Mouse (Mus musculus) liver, postnatal 0 days (tissue): ENCODE measurements around the gene Ptpn5. TPM values are rescaled to one million over a fixed set of nuclear protein-coding genes. Genes with fewer than 3 reads are reported as not detected.

Source experiments
- ATAC-seq: fragments of 200-750 bp; cut with Nextera tagmentation; 2 replicates; pipeline ENCODE4 v1.8.0; 2017; ENCODE audit warnings: mild to moderate bottlenecking, moderate library complexity
- DNase-seq: peaks from one replicate; pipeline ENCODE4 v3.0.0-alpha.2; 2016
- H3K27ac ChIP-seq: fragments of 300-500 bp; sonication (generic); 2 replicates; pipeline ENCODE4 v1.5.1; 2014; ENCODE audit warnings: antibody characterized with exemption, moderate library complexity, mild to moderate bottlenecking, low read depth
- H3K27me3 ChIP-seq: fragments of 300-500 bp; sonication (generic); 2 replicates; pipeline ENCODE4 v1.6.1; 2014; ENCODE audit warnings: low read length, control low read depth, mixed read lengths; ENCODE audit not compliant: insufficient read depth
- H3K36me3 ChIP-seq: fragments of 300-500 bp; sonication (generic); replicated peaks from 2 replicates; pipeline ENCODE4 v1.6.1; 2014; ENCODE audit warnings: mild to moderate bottlenecking, control low read depth, low read length, moderate library complexity, mixed read lengths; ENCODE audit not compliant: insufficient read depth
- H3K4me1 ChIP-seq: fragments of 300-500 bp; sonication (generic); 2 replicates; pipeline ENCODE4 v1.6.1; 2014; ENCODE audit warnings: antibody characterized with exemption, mild to moderate bottlenecking, control low read depth; ENCODE audit not compliant: insufficient read depth
- H3K4me2 ChIP-seq: fragments of 300-500 bp; sonication (generic); 2 replicates; pipeline ENCODE4 v1.6.1; 2014; ENCODE audit warnings: low read depth, mild to moderate bottlenecking, low read length, moderate library complexity, mixed read lengths
- H3K4me3 ChIP-seq: fragments of 300-500 bp; sonication (generic); 2 replicates; pipeline ENCODE4 v1.5.1; 2014; ENCODE audit warnings: low read depth, low read length
- H3K9ac ChIP-seq: fragments of 300-500 bp; sonication (generic); replicated peaks from 2 replicates; pipeline ENCODE4 v1.6.1; 2014; ENCODE audit warnings: mild to moderate bottlenecking, moderate library complexity
- H3K9me3 ChIP-seq: fragments of 300-500 bp; sonication (generic); 2 replicates; pipeline ENCODE4 v1.6.1; 2016; ENCODE audit warnings: mild to moderate bottlenecking, control low read depth, low read length, mixed read lengths
- CTCF ChIP-seq: sonication (generic); IDR thresholded peaks from 2 replicates; pipeline ENCODE4 v1.5.1; 2016; ENCODE audit warnings: antibody characterized with exemption, low read depth
- EP300 ChIP-seq: IDR thresholded peaks from 2 replicates; pipeline ENCODE4 v1.6.1; 2016; ENCODE audit warnings: antibody characterized with exemption, low read depth, mild to moderate bottlenecking
- WGBS: fragments of 180-500 bp; shearing (Covaris S2); extraction: QIAGEN DNeasy Blood & Tissue Kit; methylation state at CpG from one replicate; pipeline ENCODE4 v1.1.7; 2014; ENCODE audit not compliant: insufficient replicate concordance; 5-methylcytosine and 5-hydroxymethylcytosine counted together
- polyA plus RNA-seq: library from polyadenylated mRNA; unstranded; fragments of >200 nt; fragmentation: Nextera tagmentation; extraction: Ambion mirVana; gene quantifications from 2 replicates; pipeline ENCODE4 v1.2.1, GENCODE M21; 2015

Ptpn5 gene
- polyA plus RNA-seq = not detected in 2 replicates

GRCm38 (mm10) chr7:47133331-47133730 lies at the start of gene Ptpn5:
Ptpn5 (minus strand) TSS chr7:47133684.
- Histone ChIP-seq H3K36me3 (no peaks in the 10 kb centered on the region), H3K27me3 (peaks cover 43% of the 10 kb centered on the region), H3K4me1 (peaks cover 4% of the 10 kb centered on the region; the same call in 1 of the 2 replicates), H3K4me2 (peak within 1 kb of the TSS; percentile 70), H3K9ac (no peak within 1 kb of the TSS), H3K4me3 (peak within 1 kb of the TSS; percentile 39), H3K27ac (no peak within 1 kb of the TSS), H3K9me3 (no peaks in the 10 kb centered on the region)
- 12% methylated on average over 13 of the region's 13 CpGs for WGBS
- no peak for ATAC-seq
- no peak for TF ChIP-seq CTCF
- no peak for TF ChIP-seq EP300
- no peak for DNase-seq

GRCm38 (mm10) chr7:47170814-47171213 lies 37.3 kb upstream of the Ptpn5 start:
- no peaks in the 10 kb centered on the region for H3K36me3 ChIP-seq
- H3K4me2 ChIP-seq = no peak overlapping the region
- DNase-seq = no peak
- no peak overlapping the region for H3K27ac ChIP-seq
- H3K4me1 ChIP-seq = no peaks in the 10 kb centered on the region
- no peaks in the 10 kb centered on the region for H3K9me3 ChIP-seq
- no peak overlapping the region for H3K9ac ChIP-seq
- no peak for TF ChIP-seq EP300
- no peak for TF ChIP-seq CTCF
- no peak for ATAC-seq
- no peaks in the 10 kb centered on the region for H3K27me3 ChIP-seq
- H3K4me3 ChIP-seq = no peak overlapping the region
- 48% methylated on average over 5 of the region's 5 CpGs for WGBS

DNA sequence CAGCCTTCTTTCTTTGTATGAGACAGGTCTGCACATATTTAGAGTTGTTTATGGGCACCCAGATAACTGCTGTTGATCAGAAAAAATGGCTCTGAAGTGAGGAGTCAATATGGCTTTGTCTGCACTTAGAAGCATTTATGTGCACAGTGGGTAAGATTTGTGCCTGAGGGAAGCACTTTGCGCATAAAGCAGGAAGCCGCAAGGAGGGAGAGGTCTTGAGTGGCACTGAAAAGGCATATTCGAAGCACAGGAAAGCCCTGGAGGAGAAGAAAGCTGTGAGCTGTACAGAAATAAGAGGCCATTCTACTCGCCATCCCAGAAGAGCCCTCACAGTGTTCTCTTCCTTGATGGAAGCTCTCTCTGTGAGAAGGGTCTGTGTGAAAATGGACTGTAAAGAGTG lies 31.5 kb upstream of the Ptpn5 start:
- H3K9ac ChIP-seq = no peak overlapping the region
- H3K27me3 ChIP-seq = no peaks in the 10 kb centered on the region
- TF ChIP-seq EP300 = no peak
- TF ChIP-seq CTCF = no peak
- ATAC-seq = no peak
- DNase-seq = no peak
- no peaks in the 10 kb centered on the region for H3K36me3 ChIP-seq
- no peaks in the 10 kb centered on the region for H3K9me3 ChIP-seq
- H3K27ac ChIP-seq = no peak overlapping the region
- no peaks in the 10 kb centered on the region for H3K4me1 ChIP-seq
- no peak overlapping the region for H3K4me3 ChIP-seq
- H3K4me2 ChIP-seq = no peak overlapping the region
- WGBS = 67% methylated on average over 4 of the region's 4 CpGs

GRCm38 (mm10) chr7:47163203-47163602 lies 29.7 kb upstream of the Ptpn5 start:
- Histone ChIP-seq H3K27ac (no peak overlapping the region), H3K4me1 (no peaks in the 10 kb centered on the region), H3K9ac (no peak overlapping the region), H3K36me3 (no peaks in the 10 kb centered on the region), H3K4me2 (no peak overlapping the region), H3K9me3 (no peaks in the 10 kb centered on the region), H3K4me3 (no peak overlapping the region), H3K27me3 (no peaks in the 10 kb centered on the region)
- ATAC-seq = no peak
- TF ChIP-seq CTCF (no peak), EP300 (no peak)
- WGBS = 68% methylated on average over 4 of the region's 4 CpGs
- no peak for DNase-seq

- Histone ChIP-seq H3K9ac (no peak overlapping the region), H3K4me3 (no peak overlapping the region), H3K9me3 (no peaks in the 10 kb centered on the region), H3K27me3 (no peaks in the 10 kb centered on the region), H3K4me1 (no peaks in the 10 kb centered on the region), H3K36me3 (no peaks in the 10 kb centered on the region), H3K4me2 (no peak overlapping the region), H3K27ac (no peak overlapping the region)
- TF ChIP-seq CTCF (no peak), EP300 (no peak)
- 52% methylated on average over 2 of the region's 2 CpGs for WGBS
- DNase-seq (no peak), ATAC-seq (no peak)
Observed at GRCm38 (mm10) chr7:47158451-47158850, 25.0 kb upstream of the Ptpn5 start.

DNA sequence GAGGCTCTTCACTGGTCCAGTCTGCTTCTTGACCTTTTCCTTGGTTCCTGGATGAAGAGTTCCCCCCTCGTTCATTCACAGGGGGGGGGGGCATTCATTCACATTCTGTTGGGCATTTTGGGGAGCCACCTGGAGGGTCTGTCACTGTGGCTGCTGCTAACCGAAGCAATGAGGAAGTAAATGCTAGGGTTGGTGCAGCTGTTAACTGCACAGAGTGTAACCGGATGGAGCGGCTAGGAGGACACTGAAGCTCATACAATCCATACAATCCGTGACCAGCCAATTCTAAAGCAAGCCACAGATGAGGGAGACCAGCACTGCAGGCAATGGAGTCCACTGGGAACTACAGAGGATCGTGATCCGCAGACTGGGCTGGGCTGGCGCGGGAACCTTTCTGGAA lies 24.3 kb upstream of the Ptpn5 start:
- ATAC-seq = no peak

DNA sequence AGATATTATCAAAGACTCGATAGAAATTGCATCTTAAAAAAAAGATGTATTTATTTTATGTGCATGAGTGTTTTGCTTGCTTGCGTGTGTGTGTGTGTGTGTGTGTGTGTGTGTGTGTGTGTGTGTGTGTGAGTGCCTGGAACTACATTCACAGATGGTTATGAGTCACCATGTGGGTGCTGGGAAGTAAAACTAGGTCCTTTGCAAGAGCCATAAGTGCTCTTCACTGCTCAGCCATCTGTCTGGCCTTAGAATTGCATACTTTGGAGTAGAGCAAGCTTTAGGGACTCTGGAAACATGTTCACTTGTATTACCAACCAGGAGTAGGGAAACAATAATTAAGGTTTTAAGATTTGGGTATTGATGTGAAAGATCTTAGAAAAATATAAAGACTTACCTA lies 22.4 kb upstream of the Ptpn5 start:
- Histone ChIP-seq H3K9me3 (no peaks in the 10 kb centered on the region), H3K27ac (no peak overlapping the region), H3K4me2 (no peak overlapping the region), H3K27me3 (no peaks in the 10 kb centered on the region), H3K4me1 (no peaks in the 10 kb centered on the region), H3K36me3 (no peaks in the 10 kb centered on the region), H3K4me3 (no peak overlapping the region), H3K9ac (no peak overlapping the region)
- TF ChIP-seq EP300 = no peak
- no peak for TF ChIP-seq CTCF
- no peak for ATAC-seq
- DNase-seq = no peak
- WGBS = 67% methylated on average over 2 of the region's 2 CpGs

More for the DNA sequence above, 24.3 kb upstream of the Ptpn5 start:
- no peak for DNase-seq
- Histone ChIP-seq H3K9ac (no peak overlapping the region), H3K27me3 (no peaks in the 10 kb centered on the region), H3K27ac (no peak overlapping the region), H3K4me2 (no peak overlapping the region), H3K9me3 (no peaks in the 10 kb centered on the region), H3K36me3 (no peaks in the 10 kb centered on the region), H3K4me3 (no peak overlapping the region), H3K4me1 (no peaks in the 10 kb centered on the region)
- TF ChIP-seq CTCF = no peak
- TF ChIP-seq EP300 = no peak
- 49% methylated on average over 9 of the region's 9 CpGs for WGBS
